Mouse (Mus musculus) testis, adult 2 months (tissue): ENCODE results near the gene Ank3.

Experiments used
- CTCF ChIP-seq: fragments of 200-500 bp; IDR thresholded peaks from 2 replicates; pipeline ENCODE4 v1.5.1; 2012; ENCODE audit warnings: low read depth, mild to moderate bottlenecking, inconsistent platforms, low read length, moderate library complexity; ENCODE audit not compliant: control insufficient read depth, insufficient read depth, insufficient replicate concordance
- POLR2A ChIP-seq: fragments of 200-500 bp; IDR thresholded peaks from 2 replicates; pipeline ENCODE4 v1.6.1; 2012; ENCODE audit warnings: low read depth, mild to moderate bottlenecking, inconsistent platforms, low read length, moderate library complexity; ENCODE audit not compliant: control insufficient read depth

DNA sequence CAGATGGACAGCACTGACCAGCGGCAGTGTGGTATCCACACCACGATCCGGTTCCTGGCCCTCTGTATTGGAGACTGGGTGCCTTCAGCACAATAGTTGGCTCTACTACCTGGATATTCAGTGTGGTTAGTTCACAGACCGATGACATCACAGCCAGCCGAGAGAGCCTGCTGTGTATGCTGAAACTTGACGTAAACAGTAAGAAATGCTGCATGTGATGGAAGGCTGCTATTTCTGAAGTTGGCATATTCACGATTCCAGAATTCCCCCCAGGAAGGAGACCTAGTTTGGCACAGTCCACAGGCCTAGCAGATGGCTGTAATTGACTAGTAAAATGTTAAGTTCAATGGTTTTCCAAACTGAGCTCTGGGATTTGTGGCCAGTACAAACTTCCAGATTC, 521.2 kb downstream of the Ank3 start:
- no peak for TF ChIP-seq POLR2A
- no peak for TF ChIP-seq CTCF
